Mouse (Mus musculus) heart, adult 2 months (tissue): ENCODE measurements around the gene Foxp1.

ENCODE experiments used
- CTCF ChIP-seq: fragments of 200-600 bp; IDR thresholded peaks from 2 replicates; pipeline ENCODE4 v1.8.1; 2022; ENCODE audit warnings: antibody characterized with exemption, mild to moderate bottlenecking, moderate library complexity
- POLR2A ChIP-seq: fragments of 200-500 bp; IDR thresholded peaks from 2 replicates; pipeline ENCODE4 v1.6.1; 2011; ENCODE audit warnings: mild to moderate bottlenecking, low read depth, low read length, control low read depth; ENCODE audit not compliant: insufficient read depth

- TF ChIP-seq POLR2A = no peak
- TF ChIP-seq CTCF = no peak
Measured at GRCm38 (mm10) chr6:98931881-98932540, 590.5 kb downstream of the Foxp1 start.
